Mouse (Mus musculus) MEL-GATA-1-ER (cell line): ENCODE data around the gene Pacrg.

Experiments
- DNase-seq: peaks from one replicate; pipeline ENCODE4 v3.0.0-alpha.2; 2012; ENCODE audit warnings: low read depth; ENCODE audit errors: extremely low read depth

The Pacrg gene

DNA sequence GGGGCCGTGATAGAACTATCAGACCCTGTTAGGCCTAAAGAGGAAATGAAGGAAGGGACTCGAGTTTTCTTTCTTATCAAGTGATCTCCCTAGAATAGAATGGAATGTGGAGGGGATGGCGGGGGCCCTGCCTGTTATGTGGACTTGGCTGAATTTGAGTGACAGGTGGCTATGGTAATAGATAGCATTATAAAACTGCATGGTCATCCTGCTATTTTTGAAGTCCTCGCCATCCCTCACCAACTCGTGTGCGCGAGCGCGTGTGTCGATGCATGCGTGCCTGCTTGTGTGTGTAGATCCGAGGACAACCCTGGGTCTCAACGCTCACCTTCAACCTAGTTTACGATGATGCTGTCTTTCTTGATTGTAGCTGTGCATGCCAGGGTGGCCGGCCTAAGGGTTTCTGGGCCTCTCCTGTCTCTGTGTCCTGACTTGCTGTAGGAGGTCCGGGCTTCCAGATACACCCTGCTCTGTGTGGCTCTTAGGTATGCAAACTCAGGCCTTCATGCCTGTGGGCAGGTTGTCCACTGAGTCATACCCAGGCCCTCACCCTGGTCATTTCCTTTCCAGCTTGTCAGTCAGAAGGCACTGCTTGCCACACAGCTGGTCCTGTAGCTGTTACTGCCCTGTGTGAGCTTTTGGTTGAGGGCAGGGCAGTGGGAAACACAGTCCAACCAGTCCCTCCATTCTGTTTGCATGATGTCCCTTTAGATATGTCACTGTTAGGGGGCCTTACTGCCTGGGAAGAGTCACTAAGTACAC lies 287.6 kb downstream of the Pacrg start:
- DNase-seq, result no peak

DNA sequence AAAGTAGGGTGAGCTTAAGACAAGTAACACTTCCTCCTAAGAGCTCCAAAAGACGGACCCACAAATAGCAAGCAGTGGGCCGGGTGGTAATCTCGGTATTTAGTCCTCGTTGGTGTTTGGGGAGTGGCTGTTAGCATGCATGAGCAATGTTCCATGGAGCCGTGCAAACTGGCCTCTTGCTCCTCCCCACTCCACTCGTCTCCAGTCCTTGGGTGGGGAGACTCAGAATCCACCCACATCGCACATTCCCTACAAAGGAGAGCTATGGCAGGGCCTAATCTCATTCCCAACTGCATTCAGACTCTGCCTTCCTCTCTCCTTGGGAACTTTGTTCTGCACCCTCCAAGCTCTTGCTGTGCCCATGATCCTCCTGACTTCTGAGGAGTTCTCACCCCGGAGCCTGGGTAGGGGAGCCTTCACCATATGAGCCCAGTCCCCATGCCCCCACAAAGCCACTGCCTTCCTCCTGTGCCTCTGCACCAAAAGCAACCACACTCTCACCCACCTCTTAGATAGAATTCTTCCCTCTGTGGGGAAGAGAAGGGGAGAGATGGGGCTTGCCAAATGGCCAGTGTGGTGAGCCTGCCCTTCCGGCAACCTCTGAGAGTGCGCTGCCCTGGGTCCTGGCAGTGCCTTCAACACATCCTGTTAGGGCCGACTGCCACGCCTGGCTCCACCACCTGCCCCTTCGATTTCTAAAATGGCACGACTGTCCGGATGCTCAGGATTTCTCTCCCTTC lies 289.2 kb downstream of the Pacrg start:
- no peak for DNase-seq

DNA sequence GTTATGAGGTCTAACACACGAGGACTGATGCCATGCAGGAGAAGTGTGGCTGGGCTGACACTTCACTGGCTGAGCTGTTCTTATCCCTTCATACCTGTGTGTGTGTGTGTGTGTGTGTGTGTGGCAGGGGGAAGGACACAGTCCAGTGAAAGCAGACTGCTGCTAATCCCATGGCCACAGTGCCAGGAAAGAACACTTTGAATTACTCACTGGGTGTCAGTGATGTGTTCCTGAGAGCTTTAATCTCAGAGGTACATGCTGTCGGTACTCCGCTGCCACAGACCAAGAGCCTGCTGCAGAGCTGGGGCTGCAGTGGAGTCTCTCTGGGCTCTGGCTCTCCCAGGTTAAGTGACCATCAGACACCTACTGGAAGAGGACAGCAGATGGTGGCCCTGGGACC lies 290.3 kb downstream of the Pacrg start:
- DNase-seq, result no peak

DNA sequence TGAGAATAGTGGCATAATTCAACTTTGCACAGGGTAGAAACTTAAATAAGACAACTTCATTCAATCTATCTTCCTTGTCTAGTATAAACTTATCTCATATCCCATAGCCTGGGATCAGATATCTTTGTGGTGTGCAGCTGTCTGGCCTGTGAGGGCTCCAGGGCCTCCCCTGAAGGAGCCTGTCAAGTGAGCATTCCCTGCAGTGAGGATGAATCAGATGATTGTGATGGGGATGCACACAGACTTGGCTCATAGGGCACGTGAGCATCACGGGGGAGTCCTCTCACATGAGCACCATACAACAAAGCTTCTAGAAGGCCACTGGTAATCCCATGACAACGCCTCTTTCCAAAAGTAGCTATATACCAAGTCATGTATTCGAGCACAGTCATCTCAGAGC lies 291.1 kb downstream of the Pacrg start:
- DNase-seq, result no peak

DNA sequence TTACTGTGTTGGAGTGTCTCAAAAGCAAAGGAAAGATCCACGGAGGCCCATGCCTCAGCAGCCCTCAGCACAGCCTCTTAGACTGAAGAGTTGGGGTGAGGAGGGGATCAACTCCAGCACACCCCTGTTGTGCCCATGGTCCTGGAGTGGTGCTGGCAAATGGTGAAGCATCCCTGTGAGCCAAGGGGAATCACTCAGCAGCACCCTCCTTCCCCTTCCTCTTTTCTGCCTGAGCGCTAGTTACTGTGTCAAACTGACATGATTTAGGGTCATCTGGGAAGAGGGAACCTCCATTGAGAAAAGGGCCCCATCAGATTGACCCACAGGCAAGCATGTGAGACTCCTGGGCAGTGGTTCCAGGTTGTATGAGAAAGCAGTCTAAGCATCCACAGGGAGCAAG lies 299.3 kb downstream of the Pacrg start:
- no peak for DNase-seq

DNA sequence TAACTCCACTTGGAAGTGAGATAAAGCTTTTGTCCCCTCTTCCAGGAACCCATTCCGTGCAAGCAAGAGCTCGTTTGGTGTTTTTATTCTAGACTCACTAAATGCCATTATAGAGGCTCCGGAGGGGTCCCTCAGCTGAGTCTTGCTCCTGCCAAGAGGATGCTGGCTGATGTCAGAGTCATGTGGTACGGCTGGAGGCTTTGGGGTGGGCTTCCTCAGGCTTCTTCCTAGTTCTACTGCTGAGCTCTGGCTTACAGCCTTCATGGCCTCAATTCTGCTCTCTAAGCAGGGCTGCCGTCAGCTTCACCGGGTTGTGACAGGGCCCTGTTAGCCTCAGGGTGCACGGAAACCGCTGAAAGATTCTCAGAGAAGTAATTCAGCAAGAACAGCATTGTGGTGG lies 305.9 kb downstream of the Pacrg start:
- no peak for DNase-seq

DNA sequence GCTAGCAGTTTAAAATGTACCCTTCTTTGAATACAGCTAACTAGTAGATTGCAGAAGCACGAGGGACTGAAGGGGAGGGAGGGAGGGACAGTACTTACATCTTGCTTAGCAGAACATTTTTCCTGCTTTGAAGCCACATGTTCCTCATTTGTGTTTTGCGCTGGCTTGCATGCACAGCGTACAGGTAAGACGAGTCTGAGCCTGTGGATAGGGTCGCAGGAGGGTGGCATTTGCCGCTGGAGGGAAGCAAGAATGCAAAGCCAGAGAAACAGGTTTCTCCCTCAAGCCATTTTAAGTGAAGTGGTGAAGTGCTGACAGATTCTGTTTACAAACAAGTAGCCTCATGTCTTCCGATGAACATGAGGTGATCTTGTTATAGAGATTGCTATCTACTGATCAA lies 306.6 kb downstream of the Pacrg start:
- no peak for DNase-seq

DNA sequence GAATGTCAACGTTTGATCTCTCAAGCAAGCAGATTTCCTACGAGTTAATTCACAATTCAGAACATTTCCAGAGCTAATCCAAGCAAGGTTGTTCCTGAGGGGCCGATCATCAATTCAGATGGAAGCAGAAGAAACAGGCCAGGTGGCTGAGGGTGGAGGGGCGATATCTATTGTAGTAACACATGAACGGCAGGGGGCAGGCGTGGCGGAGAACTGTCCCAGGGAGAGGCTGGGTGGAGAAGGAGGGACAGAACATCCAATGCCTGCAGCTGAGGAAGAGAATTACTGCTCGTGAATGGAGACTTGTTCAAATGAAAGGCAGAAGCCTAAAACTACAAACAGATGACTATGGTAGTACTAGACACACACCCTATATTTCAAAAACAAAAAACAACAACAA lies 309.1 kb downstream of the Pacrg start:
- DNase-seq, result no peak

DNA sequence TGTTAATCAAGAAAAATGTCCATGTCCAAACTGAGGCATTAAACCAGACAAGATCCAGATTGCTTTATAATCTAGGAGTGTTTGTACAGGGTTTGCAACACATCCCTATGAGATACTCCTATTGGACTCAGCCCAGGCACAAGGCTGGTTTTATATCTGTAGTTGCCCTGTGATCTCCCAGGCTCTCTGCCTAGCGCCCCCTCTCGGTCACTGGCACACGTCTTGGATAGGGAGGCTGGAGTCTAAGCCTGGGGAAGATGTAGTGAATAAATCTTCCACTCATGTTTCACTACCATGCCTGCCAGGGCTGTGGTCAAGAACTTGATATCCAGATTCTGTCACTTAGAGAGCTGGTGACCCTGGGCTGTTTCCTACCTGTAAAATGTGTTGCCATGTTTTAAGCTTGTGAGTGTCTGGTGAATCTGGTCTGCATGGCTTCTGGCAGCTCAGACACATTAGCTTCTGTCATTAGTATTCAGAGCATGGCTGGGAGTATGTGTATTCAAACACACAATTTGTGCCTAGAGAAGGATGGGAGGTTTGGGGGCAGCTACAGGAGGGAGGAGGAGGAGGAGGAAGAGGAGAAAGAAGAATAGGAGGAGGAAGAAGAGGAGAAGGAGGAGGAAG lies 310.7 kb downstream of the Pacrg start:
- DNase-seq, result no peak

DNA sequence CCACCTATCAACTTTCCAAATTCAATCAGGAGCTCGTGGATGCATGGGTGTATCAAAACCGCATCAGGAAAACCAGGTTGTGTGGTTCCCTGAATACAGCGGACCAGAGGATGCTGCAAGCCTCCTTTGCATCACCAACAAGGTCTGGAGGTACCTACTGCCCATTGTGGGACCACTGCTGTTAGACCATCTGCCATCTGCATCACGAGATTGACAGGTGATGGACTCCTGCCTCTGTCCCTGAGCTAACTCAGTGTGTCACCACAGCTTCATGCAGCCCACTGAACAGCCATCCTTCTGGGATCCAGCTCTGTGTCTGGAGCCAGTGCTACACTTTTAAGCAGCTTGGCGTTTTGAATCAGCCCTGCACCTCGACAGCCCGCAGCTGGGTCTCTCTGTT lies 318.8 kb downstream of the Pacrg start:
- DNase-seq, result no peak

DNA sequence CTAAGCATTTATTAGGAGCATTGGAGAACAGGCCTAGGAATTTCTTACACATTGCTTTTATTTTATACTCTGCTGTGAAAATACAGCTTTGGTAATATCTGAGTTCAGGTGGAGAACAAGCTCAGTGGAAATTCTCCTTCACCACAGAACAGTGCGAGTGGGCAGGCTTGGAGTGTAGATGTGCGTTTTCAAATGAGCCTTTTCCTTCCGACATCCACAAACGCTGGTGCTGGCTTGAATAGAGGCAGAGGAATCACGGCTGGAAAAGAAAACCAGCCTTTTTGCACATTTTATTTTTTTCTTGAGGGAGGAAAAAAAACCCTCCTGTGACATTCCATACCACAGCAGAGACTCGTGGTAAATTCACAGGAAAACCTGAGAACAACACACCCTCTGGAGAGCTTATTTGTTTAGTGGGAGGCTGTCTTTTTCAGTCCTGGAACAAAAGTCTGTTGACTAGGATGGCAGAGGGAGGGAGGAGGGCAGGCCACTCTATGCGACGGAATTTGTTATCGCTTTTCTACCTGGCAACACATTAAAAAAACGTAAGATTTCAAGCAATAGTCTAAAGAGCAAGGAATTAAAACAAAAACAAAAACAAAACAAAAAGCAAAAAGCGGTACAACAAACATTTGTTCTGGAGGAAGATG lies 320.5 kb downstream of the Pacrg start:
- DNase-seq, result no peak

DNA sequence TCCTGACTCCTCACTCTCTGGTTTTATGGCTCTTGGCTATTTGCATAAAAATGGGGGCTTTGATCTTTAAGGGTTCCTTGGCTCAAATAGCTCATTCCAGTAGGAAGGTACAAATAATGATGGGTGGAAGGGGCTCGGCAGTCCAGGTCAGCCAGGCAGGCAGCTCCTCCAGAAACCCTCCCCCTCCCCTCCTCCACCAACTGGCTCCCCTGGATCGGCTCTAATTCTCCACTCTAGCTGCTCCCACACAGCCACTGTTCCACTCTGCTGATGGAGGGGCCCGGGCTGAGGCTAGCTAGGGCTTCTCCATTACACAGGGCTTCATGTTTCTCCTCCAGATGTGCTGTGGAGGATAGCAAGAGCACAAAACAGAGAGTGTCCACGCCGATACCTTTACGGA lies 325.3 kb downstream of the Pacrg start:
- no peak for DNase-seq

DNA sequence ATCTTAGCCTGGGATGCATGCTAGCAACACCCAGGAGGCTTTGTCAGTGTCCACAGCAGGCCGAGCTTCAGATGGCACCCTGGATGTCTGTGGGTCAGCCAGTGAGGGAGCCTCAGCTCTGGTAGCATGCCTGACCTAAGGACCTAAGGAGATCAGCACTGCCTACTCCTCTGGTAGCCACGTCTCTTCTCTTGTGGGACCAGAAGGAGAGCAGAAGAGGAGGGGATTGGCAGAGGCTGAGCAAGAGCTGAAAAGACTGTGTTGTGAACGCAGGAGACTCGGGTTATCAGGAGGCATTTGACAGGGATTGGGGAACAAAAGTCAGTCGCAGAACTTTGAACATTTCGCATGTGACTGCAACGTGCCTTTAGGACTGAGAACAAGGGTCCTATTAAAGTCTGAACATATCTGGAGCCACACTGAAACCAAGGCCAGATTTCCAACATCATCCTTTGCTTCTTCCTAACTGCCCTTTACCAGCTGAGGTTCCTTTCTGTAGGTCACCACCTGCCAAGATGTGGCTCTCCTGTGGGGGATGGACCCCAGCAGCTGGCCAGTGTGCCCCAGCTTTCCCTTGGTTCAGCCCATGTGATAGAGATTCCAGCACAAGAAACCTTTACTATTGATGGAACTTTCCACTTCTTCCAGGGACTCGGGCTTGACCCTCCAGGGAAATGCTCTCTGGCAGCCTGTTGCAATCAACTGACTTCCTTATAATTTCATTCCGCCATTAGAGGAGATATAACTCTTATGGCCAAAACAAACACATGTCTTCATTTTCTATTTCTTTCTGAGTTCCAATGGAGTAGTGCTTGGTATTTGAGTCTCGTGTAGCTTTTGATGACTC lies 329.0 kb downstream of the Pacrg start:
- no peak for DNase-seq

DNA sequence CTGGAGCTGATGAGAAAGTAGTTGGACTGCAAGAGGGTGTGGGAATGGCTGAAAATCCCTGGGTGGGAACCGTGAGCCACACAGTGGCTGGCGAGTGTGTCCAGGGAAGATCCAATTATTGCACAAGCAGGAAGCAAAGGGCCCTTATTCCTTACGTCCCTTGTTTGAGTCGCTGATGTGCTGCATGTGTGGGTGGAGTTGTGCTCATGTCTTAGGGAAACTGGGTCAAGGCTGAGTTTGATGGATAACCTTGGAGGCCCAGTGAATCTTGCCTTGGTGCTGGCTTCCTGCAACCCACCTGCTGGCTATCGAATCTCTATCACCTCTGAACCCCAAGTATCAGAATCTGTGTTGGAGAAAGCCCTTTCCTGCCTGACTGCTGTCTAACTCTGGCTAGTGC lies 329.6 kb downstream of the Pacrg start:
- DNase-seq, result no peak

DNA sequence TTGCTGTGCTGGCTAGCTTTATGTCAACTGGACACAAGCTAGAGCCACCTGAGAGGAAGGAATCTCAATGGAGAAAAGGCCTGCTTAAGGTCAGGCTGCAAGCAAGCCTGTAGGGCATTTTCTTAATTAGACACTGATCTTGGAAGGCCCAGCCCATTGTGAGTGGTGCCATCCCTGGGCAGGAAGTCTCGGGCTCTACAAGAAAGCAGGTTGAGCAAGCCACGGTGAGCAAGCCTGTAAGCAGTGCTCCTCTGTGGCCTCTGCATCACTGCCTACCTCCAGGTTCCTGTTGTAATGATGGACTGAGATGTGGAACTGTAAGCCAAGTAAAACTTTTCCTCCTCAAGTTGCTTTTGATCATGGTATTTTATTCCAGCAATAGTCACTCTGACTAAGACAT lies 332.0 kb downstream of the Pacrg start:
- DNase-seq, result no peak

DNA sequence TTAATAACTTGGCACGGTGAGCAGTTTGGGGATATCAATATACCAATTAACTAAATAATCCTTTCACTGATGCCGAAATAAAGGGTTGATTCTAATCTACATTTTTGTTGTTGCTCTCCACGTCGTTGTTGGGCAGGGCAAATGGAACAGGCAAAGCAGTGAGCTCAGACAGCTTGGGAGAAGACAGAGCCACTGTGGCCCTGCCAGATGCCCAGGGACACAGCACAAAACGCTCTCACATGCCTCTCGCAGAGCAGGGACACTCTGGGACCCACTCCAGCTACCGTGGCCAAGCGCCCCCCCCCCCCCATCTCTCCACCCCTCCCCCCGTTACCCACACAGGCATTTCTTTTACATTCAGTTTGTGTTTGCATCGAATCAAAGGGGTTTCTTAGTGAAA lies 332.6 kb downstream of the Pacrg start:
- no peak for DNase-seq

DNA sequence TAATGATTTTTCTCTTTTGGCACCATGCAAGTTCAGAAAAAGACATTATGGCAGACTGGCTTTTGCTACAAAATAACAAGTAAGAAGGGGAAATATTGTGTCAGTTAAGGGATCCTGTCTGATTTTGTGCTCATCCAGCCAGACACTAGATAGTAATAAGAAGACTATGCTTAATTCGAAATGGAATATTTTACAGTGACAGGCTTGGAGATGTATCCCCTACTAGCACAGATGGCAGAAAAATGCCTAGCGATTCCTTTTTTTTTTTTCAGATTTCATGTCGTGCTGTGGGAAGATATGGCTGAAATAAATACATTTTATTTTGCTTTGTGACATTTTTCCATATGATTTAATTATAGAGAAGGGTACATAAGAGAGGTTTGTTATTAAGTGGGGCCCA lies 333.2 kb downstream of the Pacrg start:
- DNase-seq, result no peak

DNA sequence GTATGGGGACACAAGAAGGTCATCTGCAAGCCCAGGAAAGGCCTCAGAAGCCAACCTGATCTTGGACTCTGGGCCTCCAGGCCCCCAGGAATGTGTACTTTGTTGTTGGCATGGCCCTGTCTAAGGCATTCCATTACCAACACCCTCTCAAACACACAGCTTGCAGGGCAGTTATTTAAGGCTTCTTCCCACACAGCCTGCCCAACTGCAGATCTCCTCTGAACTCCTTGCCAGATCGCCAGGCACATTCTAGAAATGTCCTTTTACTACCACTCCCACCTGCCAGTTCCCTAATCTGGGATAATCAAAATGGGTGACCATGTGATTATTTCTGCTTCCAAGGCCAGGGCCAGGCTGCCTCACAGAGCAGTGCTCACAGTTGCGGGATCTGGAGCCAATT lies 338.7 kb downstream of the Pacrg start:
- no peak for DNase-seq

DNA sequence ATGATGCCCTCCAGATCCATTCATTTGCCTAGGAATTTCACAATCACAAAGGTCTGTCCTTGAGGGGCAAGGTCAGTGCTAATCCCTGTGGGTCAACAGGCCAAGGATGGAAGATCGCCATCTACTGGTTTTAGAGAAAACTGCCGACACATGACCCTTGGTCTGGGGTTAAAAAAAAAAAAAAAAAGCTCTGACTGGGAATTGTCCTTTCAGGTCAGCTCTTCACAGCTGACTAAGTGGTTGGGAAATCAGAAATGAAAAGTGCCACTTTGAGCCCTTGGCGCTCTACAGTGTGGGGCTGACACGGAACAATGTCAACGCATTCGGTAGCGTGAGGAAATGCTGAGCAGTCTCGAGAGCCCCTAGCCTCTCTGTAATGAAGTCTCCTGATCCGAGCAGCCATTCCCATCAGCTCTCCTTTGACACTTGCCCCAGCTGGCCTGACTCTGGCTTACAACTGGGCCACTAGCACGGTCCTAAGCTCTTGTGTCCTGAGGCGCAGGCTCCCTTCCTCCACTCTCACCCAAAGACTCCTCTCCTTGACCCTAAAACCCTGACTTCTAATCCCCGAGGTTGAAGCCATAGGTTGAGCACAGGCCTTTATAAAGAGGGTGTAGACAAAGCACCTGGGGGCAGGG lies 339.2 kb downstream of the Pacrg start:
- DNase-seq, result no peak

DNA sequence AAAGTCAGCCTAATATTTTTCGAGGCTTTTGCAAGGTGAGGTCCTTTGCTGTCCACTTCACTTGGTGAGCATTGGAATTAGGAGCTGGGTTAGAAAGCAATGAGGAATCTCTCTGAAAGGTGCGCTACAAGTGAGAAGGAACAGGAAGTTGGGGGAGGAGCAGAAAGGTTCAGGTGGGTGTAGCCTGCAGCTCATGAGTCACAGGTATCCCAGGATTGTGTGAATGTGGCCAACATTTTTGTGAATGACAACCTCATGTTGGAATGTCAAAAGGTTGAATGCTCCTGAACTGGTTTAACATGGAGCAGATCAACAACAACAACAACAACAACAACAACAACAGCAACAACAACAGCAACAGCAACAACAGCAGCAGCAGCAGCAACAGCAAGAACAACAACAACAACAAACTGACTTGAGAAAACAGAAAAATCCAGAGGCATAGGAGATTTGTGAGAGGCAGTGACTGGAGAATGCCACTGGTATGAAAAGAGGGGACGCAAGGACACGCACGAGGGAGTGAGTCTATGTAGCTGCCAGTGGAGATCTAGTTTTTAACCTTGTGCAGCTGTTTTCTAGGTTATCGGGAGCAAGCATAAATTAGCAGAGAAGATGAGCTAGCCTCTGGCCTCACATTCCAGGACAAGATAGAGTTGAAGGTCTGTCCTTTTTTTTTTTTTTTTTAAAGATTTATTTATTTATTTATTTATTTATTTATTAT lies 341.0 kb downstream of the Pacrg start:
- DNase-seq, result no peak
